Mouse (Mus musculus): ENCODE data around the gene Ppp2r5d. TPM values are rescaled to one million over a fixed set of nuclear protein-coding genes. Genes with fewer than 3 reads are reported as not detected.

Gene Ppp2r5d
- polyA plus RNA-seq, 1 experiment from 2014 or later: 144 TPM

- Histone ChIP-seq H3K27ac (no peak overlapping the region), H3K4me1 (peaks cover 7% of the 10 kb centered on the region; the same call in 1 of the 2 replicates), H3K4me3 (no peak overlapping the region), H3K9me3 (no peaks in the 10 kb centered on the region), H3K27me3 (ENCODE audit: poor library complexity, severe bottlenecking) (no peaks in the 10 kb centered on the region), H3K36me3 (replicated peaks) (peaks cover 85% of the 10 kb centered on the region)
- DNase-seq (ENCODE audit: extremely low spot score, low spot score): no peak
- WGBS: 94% methylated on average over 12 of the region's 12 CpGs
These were observed 14.2 kb downstream of the Ppp2r5d start for GRCm38 (mm10) chr17:46690665-46691064.

GRCm38 (mm10) chr17:46685913-46686312, 19.0 kb downstream of the Ppp2r5d start:
- no peak overlapping the region for H3K27ac ChIP-seq
- 94% methylated on average over 6 of the region's 6 CpGs for WGBS
- H3K4me1 ChIP-seq: peaks cover 21% of the 10 kb centered on the region
- H3K4me3 ChIP-seq: no peak overlapping the region
- H3K27me3 ChIP-seq (ENCODE audit: poor library complexity, severe bottlenecking): no peaks in the 10 kb centered on the region
- H3K36me3 ChIP-seq (replicated peaks): peaks cover 77% of the 10 kb centered on the region
- H3K9me3 ChIP-seq: no peaks in the 10 kb centered on the region
- DNase-seq (ENCODE audit: extremely low spot score, low spot score): no peak

- WGBS: 80% methylated on average over 16 of the region's 16 CpGs
- Histone ChIP-seq H3K27me3 (ENCODE audit: poor library complexity, severe bottlenecking) (no peaks in the 10 kb centered on the region), H3K4me1 (peaks cover 45% of the 10 kb centered on the region), H3K36me3 (replicated peaks) (peaks cover 65% of the 10 kb centered on the region), H3K9me3 (no peaks in the 10 kb centered on the region), H3K27ac (no peak overlapping the region), H3K4me3 (no peak overlapping the region)
- DNase-seq (ENCODE audit: extremely low spot score, low spot score): no peak
These were observed 22.1 kb downstream of the Ppp2r5d start for GRCm38 (mm10) chr17:46682654-46683389.

GRCm38 (mm10) chr17:46681466-46682118, 23.3 kb downstream of the Ppp2r5d start:
- Histone ChIP-seq H3K36me3 (replicated peaks) (peaks cover 65% of the 10 kb centered on the region), H3K4me1 (peaks cover 45% of the 10 kb centered on the region), H3K4me3 (peak overlapping the region; percentile 93), H3K9me3 (no peaks in the 10 kb centered on the region), H3K27me3 (ENCODE audit: poor library complexity, severe bottlenecking) (no peaks in the 10 kb centered on the region), H3K27ac (peak overlapping the region; percentile 91)
- no peak for DNase-seq (ENCODE audit: extremely low spot score, low spot score)
- WGBS: 29% methylated on average over 12 of the region's 12 CpGs

GRCm38 (mm10) chr17:46680760-46681373, 24.0 kb downstream of the Ppp2r5d start, which contains the start of gene Klhdc3:
Gene Klhdc3 (minus strand): TSS chr17:46680914.
- Histone ChIP-seq H3K27ac (peak within 1 kb of the TSS; percentile 91), H3K4me3 (peak within 1 kb of the TSS; percentile 93), H3K9me3 (no peaks in the 10 kb centered on the region), H3K36me3 (replicated peaks) (peaks cover 65% of the 10 kb centered on the region), H3K4me1 (peaks cover 45% of the 10 kb centered on the region), H3K27me3 (ENCODE audit: poor library complexity, severe bottlenecking) (no peaks in the 10 kb centered on the region)
- DNase-seq (ENCODE audit: extremely low spot score, low spot score): peak; percentile 100
- WGBS: under 1% methylated on average over 49 of the region's 49 CpGs

- no peaks in the 10 kb centered on the region for H3K9me3 ChIP-seq
- WGBS: 2% methylated on average over 34 of the region's 34 CpGs
- peak overlapping the region; percentile 93 for H3K4me3 ChIP-seq
- H3K36me3 ChIP-seq (replicated peaks): peaks cover 65% of the 10 kb centered on the region
- DNase-seq (ENCODE audit: extremely low spot score, low spot score): no peak
- H3K27me3 ChIP-seq (ENCODE audit: poor library complexity, severe bottlenecking): no peaks in the 10 kb centered on the region
- peak overlapping the region; percentile 91 for H3K27ac ChIP-seq
- peaks cover 47% of the 10 kb centered on the region for H3K4me1 ChIP-seq
These were observed 24.8 kb downstream of the Ppp2r5d start for GRCm38 (mm10) chr17:46679843-46680759.

- H3K9me3 ChIP-seq: no peaks in the 10 kb centered on the region
- 58% methylated on average over 9 of the region's 9 CpGs for WGBS
- H3K4me3 ChIP-seq: peak overlapping the region; percentile 93
- peaks cover 56% of the 10 kb centered on the region for H3K4me1 ChIP-seq
- peaks cover 61% of the 10 kb centered on the region for H3K36me3 ChIP-seq (replicated peaks)
- DNase-seq (ENCODE audit: extremely low spot score, low spot score): no peak
- H3K27ac ChIP-seq: 0 out of 2 replicates have a peak overlapping the region, but pooled peaks have one; percentile 91
- H3K27me3 ChIP-seq (ENCODE audit: poor library complexity, severe bottlenecking): no peaks in the 10 kb centered on the region
These were observed 26.0 kb downstream of the Ppp2r5d start for GRCm38 (mm10) chr17:46678911-46679310.

GRCm38 (mm10) chr17:46678416-46678815, 26.5 kb downstream of the Ppp2r5d start, which contains the start of gene Mea1:
Gene Mea1 (plus strand): TSS chr17:46678793.
- Histone ChIP-seq H3K4me3 (peak within 1 kb of the TSS; percentile 93), H3K4me1 (peaks cover 58% of the 10 kb centered on the region), H3K36me3 (replicated peaks) (peaks cover 56% of the 10 kb centered on the region), H3K27ac (peak within 1 kb of the TSS; percentile 91), H3K9me3 (no peaks in the 10 kb centered on the region), H3K27me3 (ENCODE audit: poor library complexity, severe bottlenecking) (no peaks in the 10 kb centered on the region)
- no peak for DNase-seq (ENCODE audit: extremely low spot score, low spot score)
- 86% methylated on average over 9 of the region's 9 CpGs for WGBS

GRCm38 (mm10) chr17:46674530-46675283, 30.2 kb downstream of the Ppp2r5d start:
- Histone ChIP-seq H3K9me3 (no peaks in the 10 kb centered on the region), H3K27me3 (ENCODE audit: poor library complexity, severe bottlenecking) (no peaks in the 10 kb centered on the region), H3K36me3 (replicated peaks) (peaks cover 77% of the 10 kb centered on the region), H3K4me3 (peak overlapping the region; percentile 87), H3K27ac (peak overlapping the region; percentile 89), H3K4me1 (peaks cover 40% of the 10 kb centered on the region)
- 19% methylated on average over 15 of the region's 15 CpGs for WGBS
- no peak for DNase-seq (ENCODE audit: extremely low spot score, low spot score)

- peak within 1 kb of the TSS; percentile 87 for H3K4me3 ChIP-seq
- H3K4me1 ChIP-seq: peaks cover 33% of the 10 kb centered on the region
- no peaks in the 10 kb centered on the region for H3K9me3 ChIP-seq
- peak within 1 kb of the TSS; percentile 89 for H3K27ac ChIP-seq
- DNase-seq (ENCODE audit: extremely low spot score, low spot score): peak; percentile 94
- peaks cover 82% of the 10 kb centered on the region for H3K36me3 ChIP-seq (replicated peaks)
- H3K27me3 ChIP-seq (ENCODE audit: poor library complexity, severe bottlenecking): no peaks in the 10 kb centered on the region
- under 1% methylated on average over 43 of the region's 43 CpGs for WGBS
These were observed 30.9 kb downstream of the Ppp2r5d start, which contains the start of gene Rrp36 for GRCm38 (mm10) chr17:46673850-46674529. Gene Rrp36 (minus strand): TSS chr17:46674352.

GRCm38 (mm10) chr17:46669911-46670310, 35.0 kb downstream of the Ppp2r5d start:
- H3K27me3 ChIP-seq (ENCODE audit: poor library complexity, severe bottlenecking): no peaks in the 10 kb centered on the region
- no peak for DNase-seq (ENCODE audit: extremely low spot score, low spot score)
- no peak overlapping the region for H3K4me3 ChIP-seq
- peaks cover 81% of the 10 kb centered on the region for H3K36me3 ChIP-seq (replicated peaks)
- H3K4me1 ChIP-seq: peaks cover 17% of the 10 kb centered on the region
- no peak overlapping the region for H3K27ac ChIP-seq
- H3K9me3 ChIP-seq: no peaks in the 10 kb centered on the region
- 94% methylated on average over 10 of the region's 10 CpGs for WGBS

All from forebrain, embryonic 10.5 days (tissue).